Mouse (Mus musculus) A20 (cell line): Measurements from ENCODE around the gene Ccn5.
A peak's percentile ranks its signal among the peaks of the same experiment; 100 is the strongest.

Experiments
- DNase-seq: peaks from one replicate; pipeline ENCODE4 v3.0.0-alpha.2; 2011; ENCODE audit warnings: low read depth, low spot score

Ccn5 gene

DNA sequence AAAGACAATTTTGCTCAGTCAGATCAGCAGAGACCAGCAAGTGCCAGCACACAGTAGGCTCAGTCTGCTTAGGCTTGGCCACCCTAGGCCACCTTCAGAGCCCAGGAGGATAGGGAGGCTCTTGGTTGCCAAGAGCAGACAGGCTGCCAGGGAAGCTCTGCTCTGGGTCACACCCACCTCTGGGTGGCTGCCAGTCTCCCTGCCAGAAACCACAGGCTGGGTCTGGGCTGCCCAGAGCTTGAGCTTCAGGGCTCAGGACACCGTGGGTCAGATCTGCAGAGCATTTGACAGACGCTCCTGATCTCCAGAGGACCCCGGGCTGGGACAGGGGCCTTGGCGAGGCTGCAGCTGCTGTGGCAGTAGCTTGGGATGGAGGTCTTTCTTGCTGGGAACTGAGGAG, at the start of gene Ccn5:
Gene Ccn5, plus strand, starts transcription at position 255 of the 400 bp plus-strand sequence.
- DNase-seq: no peak

DNA sequence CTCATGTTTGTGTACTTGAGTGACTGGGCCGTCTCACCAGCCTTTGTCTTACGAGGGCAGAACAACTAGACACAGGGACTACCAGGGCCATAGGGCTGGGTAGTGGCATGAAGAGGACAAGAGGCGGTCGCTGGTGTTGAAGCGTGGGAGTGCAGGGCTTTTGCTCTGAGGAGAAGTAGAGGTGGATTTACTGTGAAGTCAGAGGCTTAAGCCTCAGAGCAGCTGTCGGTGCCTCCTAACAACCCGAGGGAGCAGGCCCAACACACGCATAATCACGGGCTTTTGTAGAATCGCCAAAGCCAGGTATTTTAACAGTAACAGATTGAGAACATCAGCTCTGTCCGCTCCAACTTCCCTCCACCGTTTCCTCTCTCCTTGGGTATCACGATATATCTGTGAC, 44.0 kb upstream of the Ccn5 start:
- DNase-seq: no peak

DNA sequence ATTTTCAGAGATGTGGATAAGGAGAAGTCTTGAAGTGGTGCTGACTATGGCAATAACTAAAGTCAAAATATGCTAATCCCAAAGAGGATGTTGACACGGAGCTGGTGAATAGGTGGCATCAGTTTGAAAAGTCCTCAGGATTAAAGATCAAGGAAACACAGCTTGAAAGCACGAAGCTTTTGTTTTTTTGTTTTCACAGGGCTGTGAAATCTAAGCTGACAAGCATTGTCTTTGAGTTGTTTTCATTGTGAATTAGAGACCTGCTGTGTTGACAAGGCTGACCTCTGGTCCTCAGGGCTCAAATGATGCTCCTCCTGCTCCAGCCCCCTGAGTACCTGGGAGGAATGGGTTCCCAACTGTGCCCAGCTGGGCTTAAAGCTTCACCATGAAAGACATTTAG, 43.6 kb upstream of the Ccn5 start:
- DNase-seq: no peak

DNA sequence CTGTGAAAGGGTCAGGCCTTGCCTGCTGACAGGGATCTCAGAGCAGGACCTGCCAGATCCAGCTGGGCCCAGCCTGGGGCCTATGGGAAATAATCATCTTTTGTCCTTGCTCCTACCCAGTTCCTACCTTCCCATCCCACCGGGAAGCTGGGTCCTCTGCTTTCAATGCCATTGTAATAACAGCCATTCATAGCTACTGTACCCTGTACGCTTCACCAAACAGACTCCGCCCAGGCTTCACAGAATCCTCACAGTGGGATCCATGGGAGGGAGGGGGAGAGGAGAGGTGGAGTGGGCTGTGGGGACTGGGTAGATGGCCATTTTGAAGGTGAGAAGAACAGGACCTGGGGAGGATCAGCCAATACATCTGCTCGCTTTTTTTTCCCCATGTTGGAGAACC, 41.8 kb upstream of the Ccn5 start:
- no peak for DNase-seq

DNA sequence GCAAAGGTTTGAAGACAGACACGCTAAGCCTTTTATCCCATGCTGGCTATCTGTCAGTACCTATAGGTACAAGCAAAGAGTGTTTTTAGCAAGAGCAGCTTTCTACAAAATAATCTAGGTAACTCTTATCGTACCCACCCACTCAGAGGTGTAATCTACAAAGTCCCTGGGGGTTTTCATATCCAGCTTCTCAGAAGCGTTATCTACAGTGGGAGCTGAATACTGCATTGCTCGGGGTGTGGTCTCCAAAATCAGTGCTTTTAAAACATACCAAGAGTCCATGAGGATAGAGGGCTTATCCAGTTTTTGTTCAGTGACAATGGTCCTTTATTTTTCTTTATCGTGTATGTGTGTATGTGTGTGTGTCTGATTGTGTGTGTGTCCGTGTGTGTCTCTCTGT, 37.3 kb upstream of the Ccn5 start:
- DNase-seq: no peak

DNA sequence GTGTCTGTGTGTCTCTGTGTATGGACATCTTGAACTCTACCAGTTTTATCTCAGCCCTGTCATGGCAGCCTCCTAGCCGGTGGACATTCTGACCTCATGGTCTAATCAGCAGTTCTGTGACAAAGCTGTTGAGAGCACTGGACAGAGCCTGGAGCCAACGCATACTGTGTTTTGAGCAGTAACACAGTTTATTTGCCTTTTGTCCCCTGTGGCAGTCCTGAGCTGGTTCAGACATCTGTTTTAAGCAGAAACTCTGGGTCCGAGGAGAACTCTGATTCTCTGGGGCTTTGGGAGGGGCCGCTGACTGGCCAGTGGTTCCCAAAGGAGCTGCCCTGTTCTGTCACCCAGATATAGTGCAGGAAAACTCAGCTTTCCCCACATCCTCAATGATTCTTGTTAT, 36.8 kb upstream of the Ccn5 start:
- no peak for DNase-seq

DNA sequence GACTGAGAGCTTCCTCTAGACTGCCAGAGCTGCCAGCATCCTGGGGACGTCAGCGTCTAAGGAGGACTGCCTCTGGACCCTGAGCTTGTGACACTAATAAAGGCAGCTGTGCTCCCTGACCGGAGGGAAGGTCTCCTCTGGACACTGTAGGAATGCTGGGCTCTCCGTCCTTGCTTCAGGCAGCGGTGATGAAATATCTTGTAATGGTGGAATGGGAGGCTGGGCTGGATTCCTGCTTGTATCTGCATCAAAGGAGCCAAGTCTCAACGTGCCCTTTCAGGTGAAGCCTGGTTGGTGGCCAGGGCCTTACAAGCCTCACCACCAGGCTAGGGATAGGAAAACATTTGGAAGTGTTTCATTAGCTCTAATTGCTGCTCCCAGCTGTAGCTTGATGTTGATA, 33.6 kb upstream of the Ccn5 start:
- DNase-seq: no peak

DNA sequence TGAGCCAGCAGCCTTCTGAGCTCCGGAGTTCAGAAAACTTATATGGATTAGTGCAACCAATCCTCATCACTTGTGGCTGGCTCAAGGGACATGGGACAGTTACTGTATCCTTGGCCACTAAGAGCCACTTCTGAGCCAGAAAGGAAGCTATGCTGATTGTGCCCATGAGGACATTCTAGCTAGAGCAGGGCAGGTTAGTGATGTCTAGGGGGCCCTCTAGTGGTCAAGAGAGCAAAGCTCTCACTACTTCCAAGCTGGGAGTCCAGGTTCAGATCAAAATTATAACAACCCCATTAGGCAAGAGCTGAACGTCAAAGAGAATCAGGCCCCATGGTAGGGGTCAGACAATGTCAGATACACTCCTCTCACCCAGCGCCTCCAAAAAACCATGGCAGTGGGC, 33.0 kb upstream of the Ccn5 start:
- DNase-seq: peak; percentile 80

DNA sequence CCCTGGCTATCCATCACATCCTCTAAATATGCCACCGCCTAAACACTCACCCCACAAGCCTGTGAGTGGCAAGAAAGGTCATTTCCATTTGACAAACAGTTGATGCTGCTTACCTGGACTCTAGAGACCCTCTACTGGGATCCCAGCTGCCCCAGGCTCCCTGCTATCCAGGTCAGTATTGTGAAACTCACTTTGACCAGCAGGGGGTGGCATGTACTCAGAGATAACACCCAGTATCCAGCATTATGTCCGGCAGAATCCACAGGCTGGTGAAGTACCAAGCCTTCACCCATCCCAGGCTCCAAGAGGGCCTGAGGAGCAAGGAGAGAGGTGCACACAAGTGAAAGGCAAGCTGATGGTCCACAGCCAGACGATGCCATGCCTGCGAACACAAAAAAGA, 32.2 kb upstream of the Ccn5 start:
- peak; percentile 73 for DNase-seq

DNA sequence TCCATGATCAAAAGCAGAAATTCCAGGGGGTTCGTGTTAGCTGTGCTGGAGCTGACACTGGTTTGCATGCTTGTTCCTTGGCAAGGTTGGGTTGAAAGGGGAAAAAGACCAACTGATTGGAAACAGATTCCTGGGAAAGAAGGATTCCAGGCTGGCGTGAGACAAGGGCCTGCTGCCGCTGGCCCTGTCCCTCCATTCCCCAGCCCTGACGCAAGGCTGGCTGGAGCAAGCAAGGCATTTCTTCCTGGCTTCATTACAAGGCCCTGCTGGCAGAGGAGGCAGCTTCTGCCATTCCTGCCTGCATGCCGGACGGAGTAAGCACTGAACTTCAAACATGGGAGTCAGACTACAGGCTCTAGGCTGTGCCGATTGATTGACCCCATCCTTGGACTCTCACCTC, 22.2 kb upstream of the Ccn5 start:
- no peak for DNase-seq

DNA sequence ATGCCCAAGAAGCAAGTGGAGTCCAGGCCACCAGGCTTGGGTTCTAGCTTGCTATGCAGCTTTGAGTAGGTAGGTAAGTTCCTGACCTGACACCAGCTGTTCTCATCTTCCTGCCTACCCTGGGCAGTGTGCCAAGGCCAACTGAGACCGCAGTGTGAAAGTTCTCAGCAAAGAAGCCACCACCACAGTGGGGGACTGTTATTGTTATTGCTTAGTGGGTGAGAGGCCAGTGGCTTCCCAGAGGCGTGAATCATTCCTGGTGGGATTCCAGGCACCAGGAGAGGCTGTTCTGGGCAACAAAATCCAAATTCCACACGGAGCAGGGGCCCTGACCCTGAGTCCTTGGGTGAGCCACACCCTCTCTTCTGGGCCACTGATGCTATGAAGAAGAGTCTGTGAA, 19.8 kb upstream of the Ccn5 start:
- DNase-seq: peak; percentile 13

DNA sequence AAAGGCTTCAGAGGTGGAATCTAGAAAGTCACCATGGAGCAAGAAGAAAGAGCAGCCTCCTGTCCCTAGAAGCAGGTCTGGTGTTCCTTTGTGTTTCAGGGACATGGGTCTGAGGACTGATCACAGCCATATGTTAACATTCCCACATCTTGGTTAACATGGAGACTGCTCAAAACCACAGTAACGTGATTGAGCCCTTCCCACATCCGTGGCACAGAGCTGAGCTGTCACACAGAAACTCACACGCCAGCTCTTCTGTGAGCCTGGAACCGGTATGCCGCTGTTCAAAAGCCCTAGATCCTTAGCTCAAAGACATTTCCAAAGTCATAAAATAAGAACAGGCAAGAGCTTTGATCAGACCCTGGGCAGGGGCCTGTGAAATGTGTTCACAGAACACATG, 19.3 kb upstream of the Ccn5 start:
- DNase-seq: no peak

DNA sequence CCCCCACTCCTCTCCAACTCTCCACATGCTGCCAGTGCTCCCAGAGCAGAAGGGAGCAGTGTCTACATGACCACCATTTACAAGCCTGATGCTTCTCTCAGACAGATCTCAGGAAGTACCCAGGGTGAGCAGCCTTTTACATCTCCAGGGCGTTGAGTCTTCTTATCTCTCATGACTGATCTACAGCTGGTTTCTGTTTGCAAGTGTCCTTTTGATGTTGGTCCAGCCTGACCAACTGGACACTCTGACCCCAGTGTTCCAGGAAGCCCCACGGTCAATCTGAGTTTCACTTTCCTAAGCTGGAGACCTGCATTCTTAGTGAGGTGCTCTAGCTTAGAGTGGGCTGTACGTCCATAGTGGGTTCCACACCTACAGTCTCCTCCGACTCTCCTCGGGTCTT, 16.8 kb upstream of the Ccn5 start:
- no peak for DNase-seq

DNA sequence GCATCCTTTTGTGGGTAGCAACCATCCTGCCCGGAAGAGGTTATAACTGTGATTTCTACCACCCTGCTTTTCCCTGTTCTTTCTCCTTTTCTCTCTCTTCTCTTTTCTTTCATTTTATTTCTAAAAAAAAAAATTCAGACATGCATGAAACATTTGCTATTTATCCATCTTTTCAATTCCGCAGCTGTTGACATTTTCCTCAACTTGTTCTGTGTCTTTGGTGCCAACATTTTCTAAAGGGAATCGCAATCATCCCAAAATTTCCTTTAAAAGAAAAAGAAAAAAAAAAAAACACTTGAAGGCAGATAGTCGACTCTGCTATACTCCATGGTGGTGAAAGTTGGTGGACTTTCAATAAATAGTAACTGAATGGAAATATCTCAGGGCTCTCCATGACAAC, 11.5 kb upstream of the Ccn5 start:
- DNase-seq: no peak

DNA sequence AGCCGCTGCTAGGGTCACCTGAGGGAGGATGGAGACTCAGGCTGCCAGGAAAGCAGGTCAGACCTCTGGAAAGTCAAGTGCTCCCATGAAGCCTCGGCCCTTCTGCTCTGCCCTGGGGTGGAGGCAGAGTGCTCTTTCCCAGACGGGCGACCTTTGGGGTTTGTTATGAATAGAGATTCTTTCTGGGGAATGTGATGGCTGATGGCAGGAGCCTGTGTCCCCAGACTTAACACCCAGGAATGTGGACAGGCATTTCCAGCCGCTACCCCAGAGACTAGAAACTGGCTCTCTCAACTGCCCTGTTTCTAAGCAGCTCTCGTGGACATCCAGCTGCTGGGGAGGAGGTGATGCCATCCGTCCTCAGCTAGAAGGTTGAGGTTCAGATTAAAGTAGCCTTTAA, 11.0 kb upstream of the Ccn5 start:
- DNase-seq: no peak

DNA sequence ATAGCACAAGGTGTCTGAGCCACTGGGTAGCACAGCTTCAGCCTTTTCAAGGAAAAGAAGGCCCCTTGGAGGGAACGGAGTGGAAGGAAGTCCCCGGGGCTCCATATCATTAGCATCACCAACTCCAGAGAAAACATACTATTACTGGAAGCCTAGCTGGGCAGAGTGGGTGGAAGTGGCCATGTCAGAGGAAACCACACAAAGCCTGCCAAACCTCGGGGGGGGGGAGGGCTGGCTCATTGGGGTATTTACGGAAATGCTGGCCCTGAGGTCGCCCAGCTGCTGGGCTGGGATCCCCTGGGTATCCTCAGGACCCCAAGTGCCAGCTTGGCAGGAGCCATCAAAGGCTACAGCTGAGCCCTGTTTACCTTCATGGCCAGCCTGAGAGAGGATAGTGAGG, 7.6 kb upstream of the Ccn5 start:
- DNase-seq: no peak

DNA sequence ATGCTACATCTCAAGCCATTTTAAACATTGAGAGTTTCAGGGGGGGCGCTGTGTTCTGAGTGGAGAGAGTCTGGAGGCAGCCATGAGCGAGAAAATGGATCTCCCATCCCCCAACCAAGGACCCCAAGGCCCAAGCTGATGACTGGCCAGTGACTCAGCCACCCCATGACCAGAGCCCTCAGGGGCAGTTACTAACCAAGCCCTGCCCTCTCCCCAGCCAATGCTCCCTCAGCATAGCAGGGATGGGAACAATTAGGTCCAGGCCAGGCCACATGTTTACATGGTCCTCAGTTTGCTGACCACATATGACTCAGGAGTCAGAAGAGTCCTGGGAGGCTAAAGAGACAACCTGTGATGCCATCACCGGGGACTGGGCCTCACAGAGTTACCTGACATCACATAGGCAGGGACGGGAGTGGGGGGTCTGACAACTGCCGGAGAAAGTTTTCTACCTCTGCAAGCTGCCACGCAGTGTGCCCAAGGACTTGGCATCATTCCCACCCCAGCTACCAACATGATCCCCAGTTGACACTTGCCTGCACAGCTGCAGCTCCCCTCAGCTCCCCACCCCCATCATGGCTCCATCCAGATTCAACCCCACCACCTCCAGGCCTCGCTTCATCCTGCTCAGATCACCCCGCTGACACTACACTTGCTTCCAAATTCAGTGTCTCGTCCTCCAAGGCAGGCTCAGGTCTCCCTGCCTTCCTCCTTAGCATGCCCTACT, 5.8 kb upstream of the Ccn5 start:
- no peak for DNase-seq

DNA sequence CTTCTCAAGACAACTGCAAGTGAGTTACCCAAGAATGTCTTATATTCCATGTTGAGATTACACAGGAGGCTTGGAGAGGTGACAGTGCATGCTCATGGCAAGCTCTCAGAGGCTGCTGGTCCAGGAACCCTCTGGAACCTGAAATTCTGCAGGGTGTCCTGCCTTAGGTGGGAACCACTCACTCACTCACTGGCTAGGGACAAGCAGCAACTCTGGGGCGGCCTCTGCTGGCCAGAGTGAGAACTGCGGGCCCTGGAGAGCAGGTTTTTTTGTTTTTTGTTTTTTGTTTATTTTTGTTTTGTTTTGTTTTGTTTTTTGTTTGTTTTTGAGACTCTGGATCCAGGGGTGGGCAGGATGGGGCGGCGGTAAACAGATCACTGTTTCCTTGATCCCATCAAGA, 2.6 kb downstream of the Ccn5 start:
- peak; percentile 58 for DNase-seq

DNA sequence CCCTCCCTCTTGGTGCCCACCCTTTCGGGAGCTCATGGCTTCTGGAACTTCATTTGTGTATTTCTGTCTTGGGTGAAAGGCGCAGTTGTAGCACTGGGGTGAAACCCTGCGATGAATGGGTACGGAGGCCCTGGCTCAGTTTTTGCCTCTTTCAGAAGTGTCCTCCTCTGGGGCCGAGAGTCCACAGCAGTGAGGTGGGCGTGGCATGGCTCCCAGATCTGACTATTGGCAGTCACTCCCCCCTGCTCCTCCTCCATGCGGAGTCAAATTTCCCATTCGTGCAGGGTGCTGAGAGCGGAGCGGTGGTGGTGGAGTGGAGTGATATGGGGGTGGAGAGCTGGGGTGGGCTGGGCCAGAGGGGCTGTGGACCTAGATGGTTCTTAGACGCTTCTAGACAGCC, 3.1 kb downstream of the Ccn5 start:
- no peak for DNase-seq

DNA sequence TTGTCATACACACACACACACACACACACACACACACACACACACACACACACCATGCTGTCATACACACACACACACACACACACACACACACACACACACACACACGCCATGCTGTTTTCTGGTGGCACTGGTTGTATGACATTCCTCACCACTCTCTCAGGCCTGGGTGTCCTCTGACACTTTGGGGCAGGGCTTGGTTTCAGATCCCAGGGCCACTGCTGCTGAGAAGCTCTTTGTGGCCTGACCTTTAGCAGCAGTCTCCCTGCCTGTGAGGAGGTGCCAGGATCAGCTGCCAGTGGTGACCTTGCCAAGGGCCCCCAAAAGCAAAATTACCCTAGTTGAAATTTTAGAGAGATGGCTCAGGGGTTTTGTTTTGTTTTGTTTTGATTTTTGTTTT, 5.2 kb downstream of the Ccn5 start:
- no peak for DNase-seq

DNA sequence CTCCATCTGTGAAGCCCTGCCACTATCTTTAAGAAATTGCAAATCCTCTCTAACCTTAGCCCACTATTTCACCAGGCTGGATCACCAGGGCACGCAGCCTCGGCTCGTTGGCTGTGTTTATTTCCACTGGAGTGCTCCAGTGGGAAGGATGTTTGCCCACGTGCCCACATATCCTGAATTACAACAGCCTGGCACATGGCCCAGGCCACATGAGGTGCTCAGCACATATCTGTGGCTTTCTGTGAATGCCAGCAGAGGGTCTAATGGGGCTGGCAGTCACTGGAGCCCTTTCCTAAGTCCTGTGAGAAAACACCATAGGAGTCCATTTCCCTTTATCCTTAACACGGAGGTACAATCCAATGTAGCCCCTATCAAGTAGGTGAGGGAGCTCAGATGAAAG, 5.8 kb downstream of the Ccn5 start:
- DNase-seq: no peak

DNA sequence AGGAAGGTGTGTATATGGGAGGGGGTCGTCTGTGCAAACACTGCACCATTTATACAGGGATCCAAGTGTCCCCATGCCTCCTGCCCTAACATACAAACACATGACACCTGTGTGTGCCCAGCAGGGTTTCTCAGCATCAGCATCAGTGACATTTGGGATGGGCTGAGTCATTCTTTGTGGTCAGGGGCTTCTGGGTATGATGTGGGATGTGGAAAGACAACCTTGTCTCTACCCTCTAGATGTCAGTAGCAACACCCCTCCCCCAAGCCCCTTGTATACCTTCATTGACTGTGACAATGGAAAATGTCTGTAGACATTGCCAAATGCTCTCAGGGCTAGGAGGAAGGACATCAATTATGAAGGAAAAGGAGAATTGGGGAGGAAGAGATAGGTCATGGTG, 10.5 kb downstream of the Ccn5 start:
- no peak for DNase-seq

DNA sequence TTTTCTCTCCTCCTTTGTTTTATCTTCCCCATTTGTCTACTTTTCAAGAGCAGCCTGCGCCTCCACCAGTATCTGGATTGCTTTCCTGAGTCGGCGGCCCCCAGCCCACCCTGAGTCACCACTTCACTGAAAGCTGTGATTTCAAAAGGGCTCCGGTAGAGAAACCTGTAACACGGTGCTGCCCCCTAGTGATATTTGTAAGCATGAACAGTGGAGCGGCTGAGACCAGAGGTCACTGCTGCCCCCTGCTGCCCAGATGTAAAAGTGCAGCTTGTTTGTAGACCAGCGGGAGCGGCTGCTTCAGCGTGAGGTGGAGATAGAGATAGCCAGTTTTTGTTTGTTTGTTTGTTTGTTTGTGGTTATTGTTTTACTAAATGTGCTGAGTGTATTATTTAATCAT, 17.4 kb downstream of the Ccn5 start:
- peak; percentile 82 for DNase-seq

DNA sequence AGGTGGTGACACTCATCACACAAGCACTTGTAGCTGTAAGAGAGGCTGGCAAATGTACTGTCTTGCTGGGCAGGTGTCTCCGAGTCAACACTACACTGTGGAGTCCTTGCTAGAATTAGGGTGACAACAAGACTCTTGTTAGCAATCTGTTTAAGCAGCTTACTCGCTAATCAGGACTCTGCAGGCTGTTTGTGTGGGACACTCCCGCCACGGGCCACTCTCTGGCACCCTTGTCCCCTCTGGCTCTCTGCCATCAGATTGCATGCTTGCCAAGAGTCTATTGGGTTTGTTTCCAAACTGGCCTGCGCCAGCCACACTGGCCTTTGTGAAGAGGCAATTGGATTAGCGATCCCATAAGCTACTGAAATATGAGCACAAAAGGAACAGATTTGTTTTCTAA, 18.9 kb downstream of the Ccn5 start:
- DNase-seq: no peak
